Mouse (Mus musculus): Measurements from ENCODE around the gene Zbtb1. TPM values are rescaled to one million over a fixed set of nuclear protein-coding genes. Genes with fewer than 3 reads are reported as not detected.

Zbtb1 gene
- polyA plus RNA-seq, 1 experiment, result 3.4 TPM

GRCm38 (mm10) chr12:76444359-76444772 is 74.3 kb downstream of the Zbtb1 start:
- no peak for TF ChIP-seq CTCF (IDR thresholded peaks at IDR 0.05; ENCODE audit: borderline replicate concordance, extremely low read depth, insufficient read depth, insufficient read length)
- no peak for TF ChIP-seq POLR2A (IDR thresholded peaks at IDR 0.05; ENCODE audit: borderline replicate concordance, extremely low read depth, insufficient read depth, insufficient read length, poor library complexity, severe bottlenecking)
- DNase-seq (ENCODE audit: low read depth), result no peak

- TF ChIP-seq POLR2A (IDR thresholded peaks at IDR 0.05; ENCODE audit: borderline replicate concordance, extremely low read depth, insufficient read depth, insufficient read length, poor library complexity, severe bottlenecking) (no peak), CTCF (IDR thresholded peaks at IDR 0.05; ENCODE audit: borderline replicate concordance, extremely low read depth, insufficient read depth, insufficient read length) (no peak)
- no peak for DNase-seq (ENCODE audit: low read depth)
Measured at GRCm38 (mm10) chr12:76444862-76445261, 74.8 kb downstream of the Zbtb1 start.

- TF ChIP-seq POLR2A (IDR thresholded peaks at IDR 0.05; ENCODE audit: borderline replicate concordance, extremely low read depth, insufficient read depth, insufficient read length, poor library complexity, severe bottlenecking), result no peak
- no peak for TF ChIP-seq CTCF (IDR thresholded peaks at IDR 0.05; ENCODE audit: borderline replicate concordance, extremely low read depth, insufficient read depth, insufficient read length)
- no peak for DNase-seq (ENCODE audit: low read depth)
Measured at GRCm38 (mm10) chr12:76446201-76446600, 76.1 kb downstream of the Zbtb1 start.

Other genes with a start within 250 kb of the Zbtb1 start
- 0.27 and 0.28 TPM in 2 replicates for gene Esr2, start 193.0 kb upstream of the Zbtb1 start, polyA plus RNA-seq (2012; rRNA removed)
- gene Tex21, start 123.5 kb upstream of the Zbtb1 start, polyA plus RNA-seq (2012; rRNA removed), result 0.04 TPM in 1 of 2 replicates, not detected in the other
- 27.9 and 30.9 TPM in 2 replicates for gene Mthfd1, start 115.0 kb upstream of the Zbtb1 start, polyA plus RNA-seq (2012; rRNA removed)
- gene Akap5, start 45.4 kb upstream of the Zbtb1 start, polyA plus RNA-seq (2012; rRNA removed), result 4.2 and 8.5 TPM in 2 replicates
- 22.3 and 24.8 TPM in 2 replicates for gene Zbtb25, start 664 bp upstream of the Zbtb1 start, polyA plus RNA-seq (2012; rRNA removed)
- gene Hspa2, start 33.9 kb downstream of the Zbtb1 start, polyA plus RNA-seq (2012; rRNA removed), result 3.9 and 5.4 TPM in 2 replicates
- 0.44 and 1.2 TPM in 2 replicates for gene Ppp1r36, start 47.3 kb downstream of the Zbtb1 start, polyA plus RNA-seq (2012; rRNA removed)
- 3.1 and 5.2 TPM in 2 replicates for gene Plekhg3, start 160.6 kb downstream of the Zbtb1 start, polyA plus RNA-seq (2012; rRNA removed)

Measured in brain, embryonic 14.5 days (tissue).